Mouse (Mus musculus): ENCODE results near the gene Tubb4b.

Tubb4b gene

DNA sequence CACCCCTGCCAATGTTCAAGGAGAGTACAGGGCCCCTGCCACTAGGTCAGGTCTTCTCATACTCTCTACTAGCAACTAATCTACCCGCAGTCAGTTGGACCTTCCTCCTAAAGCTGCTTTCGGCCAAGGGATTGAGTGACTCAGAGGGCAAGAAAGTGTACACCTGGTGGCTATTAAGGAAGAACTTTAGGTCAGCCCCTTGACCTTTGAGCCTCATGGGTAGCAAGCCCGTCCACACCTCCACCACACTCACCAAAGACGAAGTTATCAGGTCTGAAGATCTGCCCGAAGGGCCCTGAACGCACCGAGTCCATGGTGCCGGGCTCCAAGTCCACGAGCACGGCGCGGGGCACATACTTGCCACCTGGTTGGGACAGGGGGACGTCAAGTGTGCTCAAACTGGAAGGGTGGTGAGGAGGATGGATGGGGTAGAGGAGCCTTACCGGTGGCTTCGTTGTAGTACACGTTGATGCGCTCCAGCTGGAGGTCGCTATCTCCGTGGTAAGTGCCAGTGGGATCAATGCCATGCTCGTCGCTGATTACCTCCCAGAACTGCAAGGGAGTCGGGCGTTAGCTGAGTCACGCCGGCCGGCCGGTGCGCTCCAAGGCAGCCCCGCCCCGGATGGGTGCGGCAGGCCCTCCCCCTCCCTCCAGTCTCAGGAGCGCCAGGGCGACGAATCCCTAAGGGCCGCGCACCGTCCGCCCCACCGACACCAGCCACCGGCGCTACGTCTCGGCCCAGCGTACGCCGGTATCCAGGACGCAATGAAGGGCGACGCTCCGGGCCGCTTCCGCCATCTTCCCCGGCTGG is 616 bp downstream of the Tubb4b start:
- peak; percentile 91 for DNase-seq

GRCm38 (mm10) chr2:25221331-25221772 is 3.1 kb downstream of the Tubb4b start:
- no peak for DNase-seq

GRCm38 (mm10) chr2:25218445-25218844 is 6.1 kb downstream of the Tubb4b start, which contains the start of gene Fam166a:
Fam166a (plus strand) TSS chr2:25218745.
- no peak for DNase-seq

DNA sequence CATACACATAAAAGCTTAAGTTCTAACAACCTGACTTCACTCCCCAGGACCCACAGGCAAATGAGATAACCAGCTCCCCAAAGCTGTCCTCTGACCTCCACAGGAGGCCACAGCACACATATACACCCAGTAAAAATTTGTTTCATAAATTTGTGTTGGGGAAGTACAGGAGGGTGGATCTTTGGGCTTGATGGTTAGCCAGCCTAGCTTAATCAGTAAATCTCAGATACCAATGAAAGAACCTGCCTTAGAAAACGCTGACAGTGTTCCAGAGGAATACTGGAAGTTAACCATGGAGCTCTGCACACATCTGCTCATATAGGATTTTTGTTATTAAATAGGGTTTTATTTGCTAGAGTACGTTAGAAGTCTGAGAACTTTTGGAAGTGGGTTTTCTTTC is 6.8 kb downstream of the Tubb4b start:
- DNase-seq, result no peak

DNA sequence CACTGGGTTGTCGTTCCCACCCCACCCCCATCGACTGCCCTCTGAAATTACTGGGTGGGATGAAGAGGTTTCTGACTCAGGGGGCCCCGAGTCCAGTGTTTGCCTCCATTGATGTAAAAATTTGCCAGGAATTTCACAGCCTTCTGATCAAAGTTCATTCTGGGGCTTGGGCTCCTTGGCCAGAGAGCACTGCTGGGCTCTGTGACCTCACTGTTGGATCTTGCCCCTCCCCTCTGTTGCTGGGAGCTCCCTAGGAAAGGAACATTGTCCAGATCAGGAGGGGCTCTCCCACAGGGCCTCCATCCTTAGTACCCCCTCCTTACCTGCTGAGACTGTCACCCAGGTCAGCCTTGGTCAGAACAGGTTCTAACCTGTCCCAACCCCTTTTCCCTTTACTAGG is 10.1 kb downstream of the Tubb4b start, which contains the start of gene Stpg3:
TSS of gene Stpg3 (minus strand) at position 194 of the 400 bp plus-strand sequence.
- DNase-seq, result no peak

DNA sequence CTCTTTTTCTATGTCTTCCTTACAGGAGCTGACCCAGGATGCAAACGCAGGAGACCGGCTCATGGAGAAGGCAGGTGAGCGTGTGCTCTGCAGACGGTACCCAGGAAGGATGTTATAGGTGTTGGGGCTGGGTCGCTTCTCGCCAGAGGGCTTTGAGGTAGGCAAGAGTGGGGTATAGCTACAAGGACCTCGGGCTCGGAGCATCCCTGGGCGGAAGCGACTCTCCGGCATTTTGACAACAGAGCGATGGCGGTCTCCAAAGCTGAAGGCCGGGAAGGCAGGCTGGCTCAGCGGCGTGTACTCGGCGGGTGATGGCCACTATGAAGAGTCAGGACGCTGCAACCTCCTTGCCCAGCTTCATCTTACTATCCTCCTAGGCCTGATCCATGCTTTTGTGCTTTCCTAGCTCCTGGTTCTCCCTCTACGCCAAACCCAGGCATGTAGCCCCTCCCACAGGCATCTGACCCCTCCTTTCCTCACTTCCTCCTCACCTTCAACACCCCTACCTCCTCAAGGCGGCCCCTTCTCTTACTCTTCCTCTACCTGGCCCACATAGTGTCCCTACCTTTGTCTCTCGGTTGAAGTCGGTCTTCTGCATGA is 11.1 kb downstream of the Tubb4b start:
- DNase-seq, result no peak

GRCm38 (mm10) chr2:25211121-25211670 is 13.3 kb downstream of the Tubb4b start, which contains the start of gene Nelfb:
Nelfb (minus strand) TSS chr2:25211489.
- DNase-seq, result peak; percentile 95

DNA sequence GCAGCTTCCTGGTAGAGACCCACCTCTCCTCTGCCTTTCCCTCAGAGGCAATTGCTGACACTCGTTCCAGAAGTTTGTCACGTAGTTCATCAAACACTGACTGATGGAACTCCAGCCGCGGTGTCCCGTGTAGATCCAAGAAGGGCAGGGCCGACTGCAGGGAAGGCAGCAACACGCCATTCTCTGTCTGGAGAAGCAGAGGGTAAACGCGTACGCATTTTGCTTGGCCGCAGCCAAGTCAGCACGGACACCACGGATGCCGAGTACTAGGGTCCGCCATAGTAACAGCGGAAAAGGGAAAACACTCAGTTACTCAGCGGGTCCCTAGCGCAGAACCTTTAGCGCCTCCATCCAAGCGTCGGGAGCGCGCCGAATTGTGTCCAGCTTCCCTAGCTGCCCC is 13.8 kb downstream of the Tubb4b start:
- no peak for DNase-seq

- no peak for DNase-seq
Observed at GRCm38 (mm10) chr2:25207593-25207992, 16.9 kb downstream of the Tubb4b start.

DNA sequence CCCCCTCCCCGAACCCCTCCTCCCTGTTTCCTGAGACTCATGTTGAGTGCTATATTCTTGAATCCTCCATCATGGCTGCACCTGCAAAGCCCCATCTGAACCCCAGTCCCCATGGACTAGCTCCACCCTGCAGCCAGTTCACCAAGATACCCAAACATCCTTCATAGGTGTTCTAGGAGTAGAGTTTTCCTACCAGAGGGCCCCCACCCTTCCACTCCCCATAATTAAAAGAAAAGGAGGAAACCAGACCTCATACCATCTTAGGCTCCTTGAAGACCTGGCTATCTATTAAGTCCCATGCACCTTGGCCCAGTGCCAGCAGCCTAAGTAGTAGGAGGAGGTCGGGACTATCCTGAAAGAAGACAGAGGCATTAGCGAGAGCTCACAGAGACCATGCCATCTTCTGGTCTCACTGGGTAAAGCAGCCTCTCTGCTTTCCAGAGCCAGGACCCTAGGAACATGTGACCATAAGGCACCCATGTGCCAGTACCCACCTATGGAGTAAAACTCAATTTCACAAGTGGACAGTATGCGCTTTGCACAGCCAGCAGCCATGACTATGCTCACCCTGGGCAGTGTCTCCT is 20.8 kb downstream of the Tubb4b start:
- peak; percentile 25 for DNase-seq

DNA sequence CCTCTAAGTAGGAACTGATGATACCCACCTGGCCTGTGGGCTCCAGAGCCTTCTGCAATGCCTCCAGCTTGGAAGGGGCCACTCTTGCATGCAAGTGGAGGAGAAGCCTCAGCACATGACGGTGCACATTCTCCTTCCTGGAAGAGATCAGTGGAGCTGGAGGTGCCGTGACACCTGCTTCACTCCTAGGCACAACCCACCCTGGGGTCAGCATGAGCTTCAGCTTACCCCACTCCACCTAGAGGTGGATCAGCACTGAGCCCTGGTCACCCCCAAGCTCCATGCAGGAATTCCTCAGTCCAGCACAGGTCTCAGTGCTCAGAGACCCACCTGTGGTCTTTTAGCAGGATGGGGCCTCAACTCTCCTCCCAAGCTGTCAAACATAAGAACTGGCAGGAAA is 23.9 kb downstream of the Tubb4b start:
- DNase-seq, result no peak

DNA sequence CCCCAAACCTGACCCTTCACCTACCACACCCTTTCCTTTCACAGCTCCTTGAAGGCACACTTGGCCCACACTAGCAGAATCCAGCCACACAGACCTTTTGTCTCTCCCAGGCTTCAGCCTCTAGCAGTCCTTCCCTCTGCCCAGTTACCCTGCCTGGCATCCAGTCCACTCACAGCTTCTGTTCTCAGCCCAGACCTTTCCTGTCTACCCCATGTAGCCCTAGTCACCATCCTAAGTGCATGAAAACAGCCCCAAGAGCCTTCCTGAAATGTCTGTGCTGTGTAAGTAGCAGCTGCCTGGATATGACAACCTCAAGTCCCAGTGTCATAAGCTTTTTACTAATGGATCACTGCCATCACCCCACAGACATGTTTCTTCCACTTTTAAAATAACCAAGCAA is 26.6 kb downstream of the Tubb4b start:
- DNase-seq, result no peak

DNA sequence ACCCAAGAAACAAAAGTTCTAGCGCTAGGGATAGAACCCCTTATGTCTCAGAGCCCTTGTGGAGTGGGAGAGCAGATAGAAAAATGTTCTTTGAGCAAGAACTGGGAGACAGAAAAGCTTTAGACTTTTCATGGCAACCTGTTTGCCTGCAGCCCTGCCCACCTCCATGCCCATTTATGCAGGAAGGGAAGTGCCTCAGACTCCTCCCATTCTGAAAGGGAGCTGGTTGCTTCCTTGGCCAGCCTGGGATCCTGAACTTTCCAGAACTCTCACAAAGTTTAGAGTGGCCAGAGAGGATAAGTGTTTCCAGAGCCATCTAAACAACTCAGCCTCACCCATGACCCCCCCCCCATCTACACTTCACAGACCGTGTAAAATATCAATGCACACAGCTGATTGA is 27.3 kb downstream of the Tubb4b start:
- DNase-seq, result peak; percentile 70

- DNase-seq, result peak; percentile 92
Observed at GRCm38 (mm10) chr2:25196172-25196954, 28.1 kb downstream of the Tubb4b start, which contains the start of gene Tor4a. Tor4a (minus strand) TSS chr2:25196886.

GRCm38 (mm10) chr2:25195211-25196156 is 29.0 kb downstream of the Tubb4b start:
- DNase-seq, result peak; percentile 92

DNA sequence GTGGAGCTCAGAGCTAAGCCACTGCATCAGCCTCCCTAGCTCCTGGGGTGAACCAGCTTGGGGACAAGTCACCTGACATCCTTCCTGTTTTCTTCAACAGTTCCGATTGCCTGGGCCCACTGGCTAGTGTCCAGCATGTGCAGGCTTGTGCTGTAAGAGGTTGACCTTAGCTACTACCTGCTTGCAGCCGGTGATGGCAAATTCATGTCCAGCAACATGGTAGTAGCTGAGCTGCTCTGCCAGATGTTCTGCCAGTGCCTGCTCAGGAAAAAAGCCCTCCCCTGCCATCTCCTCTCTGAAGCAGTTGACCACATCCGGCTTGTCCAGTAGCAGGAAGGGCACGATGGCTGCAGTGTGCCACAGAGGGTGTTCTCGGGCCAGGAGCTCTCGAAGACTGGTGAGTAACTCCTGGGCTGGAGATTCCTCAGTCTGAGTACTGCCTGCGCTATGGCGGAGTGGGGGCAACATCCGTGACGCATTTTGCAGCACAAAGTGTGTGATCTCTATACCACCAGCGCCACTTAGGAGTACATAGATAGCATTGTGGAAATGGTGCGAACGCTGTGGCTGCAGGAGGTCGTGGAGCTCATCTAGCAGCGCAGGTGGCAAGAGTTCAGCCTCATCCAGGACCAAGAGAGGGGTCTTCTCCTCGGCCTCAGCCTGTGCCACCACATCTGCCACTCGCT is 29.9 kb downstream of the Tubb4b start:
- DNase-seq, result no peak

GRCm38 (mm10) chr2:25194006-25194405 is 30.5 kb downstream of the Tubb4b start:
- DNase-seq, result no peak

GRCm38 (mm10) chr2:25193330-25193770 is 31.2 kb downstream of the Tubb4b start:
- DNase-seq, result peak; percentile 95

GRCm38 (mm10) chr2:25187841-25188240 is 36.7 kb downstream of the Tubb4b start:
- DNase-seq, result no peak

DNA sequence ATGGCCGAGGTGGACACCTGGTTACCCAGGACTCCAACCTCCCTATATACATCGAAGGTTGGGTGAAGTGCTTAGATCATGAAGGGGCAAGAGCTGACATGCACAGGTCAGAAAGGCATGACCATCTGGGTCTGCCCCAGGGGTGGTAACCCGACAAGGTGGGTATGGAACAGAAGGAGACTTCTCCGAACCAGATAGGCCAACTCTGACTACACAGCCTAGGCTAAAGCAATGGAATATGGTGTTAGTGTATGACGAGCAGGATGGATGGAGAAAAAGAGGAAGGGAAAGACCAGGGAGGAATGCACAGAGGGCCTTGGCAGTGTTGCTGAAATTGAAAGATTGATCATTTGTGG is 37.9 kb downstream of the Tubb4b start:
- DNase-seq, result no peak
